Mouse (Mus musculus): ENCODE measurements around the gene Galnt15.
"Not testable (repeated sequence)": the region's sequence is repeated elsewhere in the genome, so short reads cannot be mapped to it uniquely, and the experiment has no call there.

Gene Galnt15

GRCm38 (mm10) chr14:32087584-32088248 lies 58.9 kb downstream of the Galnt15 start:
- DNase-seq (ENCODE audit: extremely low spot score, low spot score) = not testable (repeated sequence)

- peak; percentile 18 for DNase-seq (ENCODE audit: extremely low spot score, low spot score)
Observed at GRCm38 (mm10) chr14:32091124-32091523, 62.3 kb downstream of the Galnt15 start.

GRCm38 (mm10) chr14:32091704-32092103 lies 62.9 kb downstream of the Galnt15 start:
- no peak for DNase-seq (ENCODE audit: extremely low spot score, low spot score)

- no peak for DNase-seq (ENCODE audit: extremely low spot score, low spot score)
Observed at GRCm38 (mm10) chr14:32093018-32093417, 64.2 kb downstream of the Galnt15 start.

- no peak for DNase-seq (ENCODE audit: extremely low spot score, low spot score)
Observed at GRCm38 (mm10) chr14:32093500-32094117, 64.8 kb downstream of the Galnt15 start.

GRCm38 (mm10) chr14:32095646-32096045 lies 66.9 kb downstream of the Galnt15 start:
- no peak for DNase-seq (ENCODE audit: extremely low spot score, low spot score)

GRCm38 (mm10) chr14:32096740-32097139 lies 68.0 kb downstream of the Galnt15 start:
- no peak for DNase-seq (ENCODE audit: extremely low spot score, low spot score)

GRCm38 (mm10) chr14:32097691-32098090 lies 68.9 kb downstream of the Galnt15 start:
- no peak for DNase-seq (ENCODE audit: extremely low spot score, low spot score)

- DNase-seq (ENCODE audit: extremely low spot score, low spot score) = no peak
Observed at GRCm38 (mm10) chr14:32098951-32099350, 70.2 kb downstream of the Galnt15 start.

GRCm38 (mm10) chr14:32103556-32103955 lies 74.8 kb downstream of the Galnt15 start:
- DNase-seq (ENCODE audit: extremely low spot score, low spot score) = no peak

- no peak for DNase-seq (ENCODE audit: extremely low spot score, low spot score)
Observed at GRCm38 (mm10) chr14:32105663-32106062, 76.9 kb downstream of the Galnt15 start.

- DNase-seq (ENCODE audit: extremely low spot score, low spot score) = no peak
Observed at GRCm38 (mm10) chr14:32106911-32107310, 78.1 kb downstream of the Galnt15 start.
